Mouse (Mus musculus): Measurements from ENCODE around the gene Mrpl41.

DNA sequence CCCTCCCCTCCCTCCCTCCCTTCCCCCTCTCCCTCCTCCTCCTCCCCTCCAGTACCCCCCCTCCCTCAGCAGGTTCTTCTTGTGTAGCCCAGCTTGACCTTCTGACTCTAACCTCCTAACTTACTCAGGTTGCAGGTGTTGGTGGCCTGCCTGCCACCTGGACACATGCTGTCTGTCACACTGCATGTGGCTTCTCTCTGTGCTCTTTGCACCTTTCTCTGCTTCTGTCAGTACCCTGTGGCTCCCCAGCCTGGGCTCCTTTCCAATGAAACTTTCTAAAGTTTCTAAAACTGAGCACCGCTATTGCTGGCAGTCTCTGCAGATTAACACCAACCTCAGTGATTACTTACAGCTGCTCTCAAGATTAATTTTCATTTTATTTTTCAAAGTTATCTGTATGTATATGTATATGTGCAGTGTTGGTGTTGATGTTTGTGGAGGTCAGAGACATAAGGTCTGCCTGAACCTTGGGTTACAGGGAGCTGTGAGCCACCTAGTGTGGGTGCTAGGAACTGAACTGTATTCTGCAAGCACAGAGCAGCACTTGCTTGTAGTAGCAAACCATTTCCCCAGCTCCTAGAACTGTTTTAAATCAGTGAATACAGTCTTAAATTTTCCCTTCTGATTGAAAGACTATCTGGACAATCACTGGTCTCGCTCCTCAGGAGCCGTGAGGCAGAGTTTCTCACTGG, 25.8 kb upstream of the Mrpl41 start:
- TF ChIP-seq CTCF (IDR thresholded peaks at IDR 0.05; ENCODE audit: low read depth, low read length) (0 out of 2 replicates have a peak, but pooled peaks have one; percentile 8), POLR2A (IDR thresholded peaks at IDR 0.05; ENCODE audit: borderline replicate concordance, low read depth, low read length) (no peak)
